Mouse (Mus musculus) kidney, adult 2 months (tissue): ENCODE results near the gene Arhgap20. TPM values are rescaled to one million over a fixed set of nuclear protein-coding genes. Genes with fewer than 3 reads are reported as not detected.

Experiments
- DNase-seq: peaks from one replicate; pipeline ENCODE4 v3.0.0; 2021
- H3K27ac ChIP-seq: fragments of 200-500 bp; 2 replicates; pipeline ENCODE4 v1.5.1; 2012; ENCODE audit warnings: low read depth, low read length, control low read depth, inconsistent platforms; ENCODE audit not compliant: insufficient read depth
- H3K27me3 ChIP-seq: fragments of 200-500 bp; replicated peaks from 2 replicates; pipeline ENCODE4 v1.6.1; 2012; ENCODE audit warnings: mild to moderate bottlenecking, moderate library complexity, low read length, inconsistent platforms; ENCODE audit not compliant: control insufficient read depth, insufficient read depth
- H3K36me3 ChIP-seq: fragments of 200-500 bp; 2 replicates; pipeline ENCODE4 v1.6.1; 2012; ENCODE audit warnings: mild to moderate bottlenecking, moderate library complexity, low read length, inconsistent platforms; ENCODE audit not compliant: control insufficient read depth, insufficient read depth
- H3K4me1 ChIP-seq: fragments of 200-500 bp; 2 replicates; pipeline ENCODE4 v1.6.1; 2011; ENCODE audit warnings: low read length; ENCODE audit not compliant: control insufficient read depth, insufficient read depth
- H3K4me3 ChIP-seq: fragments of 200-500 bp; 2 replicates; pipeline ENCODE4 v1.5.1; 2011; ENCODE audit warnings: mild to moderate bottlenecking, low read depth, low read length, control low read depth; ENCODE audit not compliant: insufficient read depth
- CTCF ChIP-seq: fragments of 200-500 bp; conservative IDR thresholded peaks from 2 replicates; pipeline ENCODE4 v1.5.1; 2011; ENCODE audit warnings: low read depth, mild to moderate bottlenecking, control low read depth, low read length, moderate library complexity, mixed read lengths; ENCODE audit not compliant: insufficient read depth, insufficient read length
- POLR2A ChIP-seq: fragments of 200-500 bp; IDR thresholded peaks from one replicate; pipeline ENCODE4 v1.6.1; 2011; ENCODE audit warnings: low read depth, low read length, control low read depth
- WGBS: fragments of 180-500 bp; shearing (Covaris S2); methylation state at CpG from one replicate; pipeline ENCODE4 v1.1.7; 2018; 5-methylcytosine and 5-hydroxymethylcytosine counted together
- polyA plus RNA-seq: library from polyadenylated mRNA; depleted of rRNA; stranded (reverse); fragments of >200 nt; gene quantifications from 2 replicates; pipeline ENCODE4 v1.2.3, GENCODE M21; 2012; rRNA removed

Arhgap20 gene
- polyA plus RNA-seq, result 0.09 and 0.11 TPM in 2 replicates

DNA sequence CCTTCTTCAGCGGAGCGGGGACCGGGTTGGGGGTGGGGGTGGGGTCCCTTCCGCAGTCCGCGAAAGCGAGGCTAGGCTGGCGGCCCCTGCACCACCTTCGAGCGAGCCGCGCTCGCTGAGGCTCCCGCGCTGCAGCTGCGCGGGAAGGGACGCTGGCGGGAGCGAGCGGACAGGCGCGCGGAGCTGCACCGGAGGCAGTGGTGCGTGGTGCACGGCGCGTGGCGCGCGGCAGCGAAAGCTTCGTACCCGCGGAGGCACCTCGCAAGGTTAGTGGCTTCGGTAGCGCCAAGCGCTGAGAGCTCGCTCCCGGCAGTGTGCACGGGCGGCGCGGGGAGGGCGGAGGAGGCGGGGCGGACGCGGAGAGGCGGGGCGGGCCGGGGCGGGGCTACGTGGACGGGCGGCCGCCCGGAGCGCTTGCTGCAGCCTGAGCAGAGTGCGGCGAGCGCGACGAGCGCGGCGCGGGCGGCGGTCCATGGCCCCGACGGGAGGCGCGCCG, at the start of gene Arhgap20:
Arhgap20 (plus strand) TSS at position 417 of the 496 bp plus-strand sequence.
- Histone ChIP-seq H3K4me3 (peak within 1 kb of the TSS; percentile 90), H3K4me1 (peaks cover 3% of the 10 kb centered on the region; the same call in 1 of the 2 replicates), H3K27ac (no peak within 1 kb of the TSS), H3K36me3 (no peaks in the 10 kb centered on the region), H3K27me3 (no peaks in the 10 kb centered on the region; the same call in 1 of the 2 replicates)
- peak; percentile 79 for DNase-seq
- WGBS, result under 1% methylated on average over 62 of the region's 77 CpGs
- TF ChIP-seq CTCF, result no peak
- no peak for TF ChIP-seq POLR2A

DNA sequence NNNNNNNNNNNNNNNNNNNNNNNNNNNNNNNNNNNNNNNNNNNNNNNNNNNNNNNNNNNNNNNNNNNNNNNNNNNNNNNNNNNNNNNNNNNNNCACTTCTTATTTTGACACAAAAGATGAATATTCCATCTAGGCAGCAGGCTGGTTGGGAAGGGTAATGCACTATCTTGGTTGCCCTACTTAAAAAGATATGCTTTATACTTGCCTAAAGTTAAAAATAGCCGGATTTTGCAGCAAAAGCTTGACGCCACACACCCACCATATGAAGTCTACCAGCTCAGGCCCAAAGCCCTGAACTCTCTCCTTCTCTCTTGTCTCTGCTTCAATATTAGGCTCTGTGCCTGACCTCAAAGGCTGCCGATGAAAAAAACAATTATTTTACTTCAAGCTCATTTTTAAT, 46.3 kb upstream of the Arhgap20 start:
- 98% methylated on average over 3 of the region's 3 CpGs for WGBS
- Histone ChIP-seq H3K4me1 (no peaks in the 10 kb centered on the region), H3K27me3 (no peaks in the 10 kb centered on the region), H3K27ac (no peak overlapping the region), H3K36me3 (no peaks in the 10 kb centered on the region), H3K4me3 (no peak overlapping the region)
- DNase-seq, result no peak
- TF ChIP-seq POLR2A (no peak), CTCF (no peak)

DNA sequence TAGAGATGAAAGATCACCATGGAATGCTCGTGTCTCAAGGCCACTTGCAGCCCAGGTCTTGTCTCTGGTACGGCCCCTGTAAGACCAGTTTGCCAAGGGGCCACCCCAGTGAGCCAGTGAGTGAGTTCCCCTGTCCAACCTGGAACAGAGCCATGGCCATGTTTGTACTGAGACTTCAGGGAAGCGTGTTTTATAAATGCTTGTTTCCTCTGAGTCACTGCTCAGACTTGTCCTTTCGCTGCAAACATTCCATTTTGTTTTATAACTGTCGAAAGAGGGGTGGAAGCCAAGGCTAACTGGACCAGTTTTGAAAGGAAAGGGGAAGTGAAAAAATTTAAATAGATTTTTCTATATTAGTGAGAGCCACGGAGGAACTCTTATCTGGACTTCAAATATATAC, 37.2 kb upstream of the Arhgap20 start:
- no peak for DNase-seq

DNA sequence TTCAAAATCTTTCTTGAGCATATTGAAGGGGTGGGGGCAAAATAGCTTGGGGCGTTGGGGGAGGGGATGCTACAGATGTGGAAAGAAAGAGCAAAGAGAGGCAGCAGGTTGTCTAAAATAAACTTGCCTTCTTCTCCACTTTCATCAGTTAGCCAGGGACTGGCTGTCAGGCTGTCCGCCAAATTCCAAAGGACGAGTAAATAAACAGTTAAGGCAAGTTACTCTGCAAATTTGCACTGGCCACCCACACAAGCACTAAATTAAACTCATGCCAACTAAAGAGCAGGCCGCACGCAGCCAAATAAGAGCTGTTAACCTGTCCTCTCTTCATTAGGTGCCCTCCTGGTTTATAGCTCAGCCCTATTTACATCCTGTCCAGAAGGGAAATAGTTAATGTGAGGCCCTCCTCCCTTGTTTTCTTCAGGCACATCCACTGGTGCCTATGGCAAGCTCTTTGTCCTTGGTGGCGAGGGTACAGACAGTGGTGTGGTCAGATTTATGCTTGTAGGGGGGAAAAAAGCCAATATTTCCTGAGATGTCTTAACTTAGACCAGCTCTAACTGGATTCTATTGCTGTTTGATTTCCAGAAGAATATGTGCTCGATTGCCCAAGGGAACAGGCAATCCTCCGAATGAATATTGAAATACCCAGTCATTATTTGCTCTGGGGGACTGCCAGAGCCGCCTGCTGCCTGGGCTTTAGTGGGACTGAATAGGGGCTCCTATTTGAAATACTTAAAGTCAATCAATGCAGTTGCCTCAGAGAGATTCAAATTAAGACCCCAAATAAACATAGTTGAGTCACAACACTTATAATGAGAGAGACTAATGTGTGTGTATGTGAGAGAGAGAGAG, 29.7 kb upstream of the Arhgap20 start:
- Histone ChIP-seq H3K27ac (no peak overlapping the region), H3K27me3 (no peaks in the 10 kb centered on the region), H3K4me1 (no peaks in the 10 kb centered on the region), H3K4me3 (no peak overlapping the region), H3K36me3 (no peaks in the 10 kb centered on the region)
- 51% methylated on average over 9 of the region's 9 CpGs for WGBS
- TF ChIP-seq CTCF (no peak), POLR2A (no peak)
- DNase-seq, result peak; percentile 33

More for the DNA sequence above, 37.2 kb upstream of the Arhgap20 start:
- H3K4me1 ChIP-seq, result no peaks in the 10 kb centered on the region
- 41% methylated on average over 6 of the region's 6 CpGs for WGBS
- no peak overlapping the region for H3K27ac ChIP-seq
- H3K27me3 ChIP-seq, result no peaks in the 10 kb centered on the region
- H3K36me3 ChIP-seq, result no peaks in the 10 kb centered on the region
- TF ChIP-seq CTCF (no peak), POLR2A (no peak)
- H3K4me3 ChIP-seq, result no peak overlapping the region

DNA sequence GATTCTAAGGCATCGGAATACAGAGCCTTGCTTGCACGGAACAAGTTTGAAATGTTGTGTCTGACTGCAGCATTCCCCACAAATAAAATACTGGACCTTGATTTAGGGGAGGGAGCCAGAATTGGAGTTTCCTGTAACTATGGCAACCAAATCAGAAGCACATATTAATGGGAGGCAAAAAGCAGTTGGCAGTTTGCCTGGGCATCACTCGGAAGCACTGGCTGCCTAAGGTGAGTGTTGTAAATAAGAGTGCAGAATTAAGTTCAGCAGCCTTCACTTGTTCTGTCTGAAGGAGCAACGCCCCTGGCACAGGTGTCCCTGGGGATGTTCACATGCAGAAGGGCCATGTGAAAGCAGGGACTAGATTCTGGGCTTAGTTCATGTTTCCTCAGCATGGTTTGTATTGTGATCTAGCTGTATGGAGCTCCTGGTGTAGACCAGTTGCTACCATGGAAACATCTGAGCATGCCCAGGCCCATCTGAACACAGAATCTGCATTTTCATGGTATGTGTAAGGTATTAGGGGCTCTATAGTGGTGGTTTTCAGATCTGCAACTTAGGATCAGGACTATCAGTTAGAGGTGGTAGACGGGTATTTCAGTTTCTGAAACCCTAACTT, 28.3 kb upstream of the Arhgap20 start:
- TF ChIP-seq POLR2A, result no peak
- no peak for TF ChIP-seq CTCF
- no peaks in the 10 kb centered on the region for H3K4me1 ChIP-seq
- H3K27ac ChIP-seq, result no peak overlapping the region
- no peak overlapping the region for H3K4me3 ChIP-seq
- H3K36me3 ChIP-seq, result no peaks in the 10 kb centered on the region
- no peaks in the 10 kb centered on the region for H3K27me3 ChIP-seq
- DNase-seq, result peak; percentile 9
- 71% methylated on average over 5 of the region's 5 CpGs for WGBS

DNA sequence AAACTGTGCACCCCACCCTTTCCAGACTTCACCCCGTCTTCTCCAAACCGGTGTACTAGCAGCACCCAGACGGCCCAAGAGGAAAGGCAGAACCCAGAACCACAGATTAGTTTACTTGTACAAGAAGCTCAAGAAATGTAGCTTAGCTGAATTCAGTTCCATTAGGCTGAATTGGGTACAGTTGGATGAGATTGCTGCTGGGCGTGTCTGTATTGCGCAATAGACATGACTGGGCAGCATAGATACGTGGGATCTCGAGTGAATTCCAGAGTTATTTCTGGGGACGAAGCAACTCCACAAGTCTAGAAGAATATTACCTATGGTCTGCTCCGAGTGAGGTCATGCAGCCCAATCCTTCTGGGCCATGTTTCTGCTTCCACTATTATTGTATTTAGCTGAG, 26.8 kb upstream of the Arhgap20 start:
- Histone ChIP-seq H3K27me3 (no peaks in the 10 kb centered on the region), H3K4me1 (no peaks in the 10 kb centered on the region), H3K4me3 (no peak overlapping the region), H3K36me3 (no peaks in the 10 kb centered on the region), H3K27ac (no peak overlapping the region)
- DNase-seq, result no peak
- TF ChIP-seq CTCF (no peak), POLR2A (no peak)
- WGBS, result 84% methylated on average over 9 of the region's 9 CpGs

DNA sequence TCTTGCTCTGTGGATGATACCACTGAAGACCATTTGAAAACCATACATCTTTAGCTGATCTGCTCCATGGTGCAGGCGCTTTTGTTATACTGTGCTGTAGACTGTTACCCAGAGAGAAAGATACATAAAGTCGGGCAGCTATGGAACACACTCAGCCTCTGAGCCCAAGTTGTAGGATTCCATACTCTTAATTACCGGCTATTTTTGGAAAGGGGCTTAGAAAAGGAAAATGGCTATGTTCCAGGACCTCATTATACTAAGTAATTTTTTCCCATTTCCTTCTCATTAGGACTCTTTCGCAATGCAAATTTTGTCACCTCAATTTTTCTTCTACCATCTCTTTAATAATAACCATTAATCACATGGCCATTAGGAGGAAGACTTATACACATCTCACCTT, 25.3 kb upstream of the Arhgap20 start:
- WGBS, result 80% methylated on average over 4 of the region's 4 CpGs
- no peak for TF ChIP-seq POLR2A
- Histone ChIP-seq H3K27me3 (no peaks in the 10 kb centered on the region), H3K27ac (no peak overlapping the region), H3K4me3 (no peak overlapping the region), H3K4me1 (no peaks in the 10 kb centered on the region), H3K36me3 (no peaks in the 10 kb centered on the region)
- no peak for DNase-seq
